Mouse (Mus musculus): ENCODE data around the gene Ccdc62.

GRCm38 (mm10) chr5:124013747-124014146 is 83.3 kb downstream of the Ccdc62 start:
- TF ChIP-seq POLR2A (IDR thresholded peaks at IDR 0.05; ENCODE audit: extremely low read depth, insufficient read depth, low read length) = no peak
- no peak for TF ChIP-seq CTCF (IDR thresholded peaks at IDR 0.05; ENCODE audit: extremely low read depth, insufficient read depth, low read length)
